Mouse (Mus musculus): ENCODE results near the gene Mecom. TPM values are rescaled to one million over a fixed set of nuclear protein-coding genes. Genes with fewer than 3 reads are reported as not detected.

Mecom gene
- polyA plus RNA-seq, 1 experiment from 2014 or later = 38.7 TPM

DNA sequence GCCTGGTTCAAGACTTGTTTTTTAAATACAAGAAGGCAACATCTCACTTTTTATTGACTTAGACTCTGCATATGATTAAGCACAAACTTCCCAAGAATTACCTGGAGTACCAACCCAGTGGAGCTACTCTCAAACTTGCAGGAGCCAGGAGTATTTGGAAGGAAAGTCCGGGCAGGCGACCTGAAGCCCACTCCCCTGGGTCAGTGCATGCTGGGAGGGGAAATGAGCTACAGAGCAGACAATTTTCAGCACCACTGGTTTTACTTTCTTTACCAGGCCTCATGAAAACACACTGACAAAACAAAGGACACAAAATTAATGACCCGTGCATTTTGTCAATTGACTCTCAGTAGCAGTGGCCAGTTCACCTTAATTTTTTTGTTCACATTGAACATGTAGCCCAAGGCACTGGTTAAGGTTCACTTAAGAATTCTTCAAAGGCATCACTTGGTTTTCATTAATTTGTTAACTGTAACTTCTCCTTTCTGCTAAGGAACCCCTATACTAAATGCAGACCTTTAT, 434.5 kb downstream of the Mecom start:
- Histone ChIP-seq H3K36me3 (no peaks in the 10 kb centered on the region), H3K4me3 (no peak overlapping the region), H3K4me2 (no peak overlapping the region), H3K27me3 (replicated peaks) (no peaks in the 10 kb centered on the region), H3K27ac (ENCODE audit: poor library complexity, severe bottlenecking) (no peak overlapping the region), H3K9me3 (replicated peaks) (no peaks in the 10 kb centered on the region), H3K9ac (no peak overlapping the region), H3K4me1 (replicated peaks) (no peaks in the 10 kb centered on the region)
- no peak for ATAC-seq (ENCODE audit: insufficient number of reproducible peaks, low FRiP score)
- 73% methylated on average over 3 of the region's 3 CpGs for WGBS

- Histone ChIP-seq H3K27me3 (replicated peaks) (no peaks in the 10 kb centered on the region), H3K36me3 (no peaks in the 10 kb centered on the region), H3K9ac (no peak overlapping the region), H3K27ac (ENCODE audit: poor library complexity, severe bottlenecking) (0 out of 2 replicates have a peak overlapping the region, but pooled peaks have one; percentile 19), H3K4me3 (no peak overlapping the region), H3K4me1 (replicated peaks) (peaks cover 11% of the 10 kb centered on the region; the same call in 1 of the 2 replicates), H3K4me2 (no peak overlapping the region), H3K9me3 (replicated peaks) (no peaks in the 10 kb centered on the region)
- ATAC-seq (ENCODE audit: insufficient number of reproducible peaks, low FRiP score) = no peak
- WGBS = 78% methylated on average over 9 of the region's 9 CpGs
Measured at GRCm38 (mm10) chr3:30107945-30108670, 439.7 kb downstream of the Mecom start.

DNA sequence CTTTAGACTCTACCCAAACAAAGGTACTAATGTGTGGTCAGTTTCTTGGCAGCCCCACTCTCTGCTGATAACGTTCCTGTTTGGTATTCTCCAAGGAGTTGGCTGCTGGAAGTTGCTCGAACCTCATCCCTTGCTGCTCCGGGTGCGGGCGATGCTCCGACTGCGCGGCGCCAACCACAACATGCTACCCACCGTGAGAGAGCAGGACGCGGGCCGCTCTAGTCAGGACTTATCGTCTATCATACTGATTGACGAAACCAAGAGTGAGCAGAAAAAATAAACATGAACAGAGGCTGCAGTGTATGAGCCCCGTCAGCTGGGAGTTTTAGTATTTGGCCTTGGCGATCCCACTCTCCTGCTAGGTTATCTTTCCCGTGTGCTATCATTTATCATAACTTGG, 441.3 kb downstream of the Mecom start:
- Histone ChIP-seq H3K36me3 (no peaks in the 10 kb centered on the region), H3K27ac (ENCODE audit: poor library complexity, severe bottlenecking) (peak overlapping the region; percentile 83), H3K9ac (no peak overlapping the region), H3K9me3 (replicated peaks) (no peaks in the 10 kb centered on the region), H3K4me3 (peak overlapping the region; percentile 8; the same call in 1 of the 2 replicates), H3K4me2 (peak overlapping the region; percentile 53), H3K4me1 (replicated peaks) (peaks cover 11% of the 10 kb centered on the region; the same call in 1 of the 2 replicates), H3K27me3 (replicated peaks) (no peaks in the 10 kb centered on the region)
- WGBS = 20% methylated on average over 18 of the region's 18 CpGs
- peak; percentile 91 for ATAC-seq (ENCODE audit: insufficient number of reproducible peaks, low FRiP score)

- Histone ChIP-seq H3K9me3 (replicated peaks) (no peaks in the 10 kb centered on the region), H3K27me3 (replicated peaks) (no peaks in the 10 kb centered on the region), H3K27ac (ENCODE audit: poor library complexity, severe bottlenecking) (peak overlapping the region; percentile 73), H3K4me2 (0 out of 2 replicates have a peak overlapping the region, but pooled peaks have one; percentile 29), H3K4me1 (replicated peaks) (peaks cover 11% of the 10 kb centered on the region; the same call in 1 of the 2 replicates), H3K4me3 (no peak overlapping the region), H3K36me3 (no peaks in the 10 kb centered on the region), H3K9ac (no peak overlapping the region)
- WGBS = 19% methylated on average over 1 of the region's 1 CpGs
- no peak for ATAC-seq (ENCODE audit: insufficient number of reproducible peaks, low FRiP score)
Measured at GRCm38 (mm10) chr3:30105859-30106258, 441.9 kb downstream of the Mecom start.

GRCm38 (mm10) chr3:30105194-30105823, 442.5 kb downstream of the Mecom start:
- H3K4me2 ChIP-seq = peak overlapping the region; percentile 54
- peak; percentile 52; the same call in 1 of the 2 replicates for ATAC-seq (ENCODE audit: insufficient number of reproducible peaks, low FRiP score)
- peak overlapping the region; percentile 6 for H3K4me3 ChIP-seq
- WGBS = 27% methylated on average over 15 of the region's 15 CpGs
- peak overlapping the region; percentile 92 for H3K27ac ChIP-seq (ENCODE audit: poor library complexity, severe bottlenecking)
- 0 out of 2 replicates have a peak overlapping the region, but pooled peaks have one; percentile 48 for H3K9ac ChIP-seq
- H3K36me3 ChIP-seq = no peaks in the 10 kb centered on the region
- H3K27me3 ChIP-seq (replicated peaks) = no peaks in the 10 kb centered on the region
- H3K4me1 ChIP-seq (replicated peaks) = peaks cover 11% of the 10 kb centered on the region; the same call in 1 of the 2 replicates
- H3K9me3 ChIP-seq (replicated peaks) = no peaks in the 10 kb centered on the region

GRCm38 (mm10) chr3:30104515-30105098, 443.2 kb downstream of the Mecom start:
- no peaks in the 10 kb centered on the region for H3K27me3 ChIP-seq (replicated peaks)
- no peak overlapping the region for H3K9ac ChIP-seq
- no peak for ATAC-seq (ENCODE audit: insufficient number of reproducible peaks, low FRiP score)
- H3K4me3 ChIP-seq = peak overlapping the region; percentile 6; the same call in 1 of the 2 replicates
- peaks cover 11% of the 10 kb centered on the region; the same call in 1 of the 2 replicates for H3K4me1 ChIP-seq (replicated peaks)
- WGBS = 37% methylated on average over 4 of the region's 4 CpGs
- peak overlapping the region; percentile 92 for H3K27ac ChIP-seq (ENCODE audit: poor library complexity, severe bottlenecking)
- peak overlapping the region; percentile 54; the same call in 1 of the 2 replicates for H3K4me2 ChIP-seq
- no peaks in the 10 kb centered on the region for H3K9me3 ChIP-seq (replicated peaks)
- H3K36me3 ChIP-seq = no peaks in the 10 kb centered on the region

GRCm38 (mm10) chr3:30101146-30101545, 446.7 kb downstream of the Mecom start:
- Histone ChIP-seq H3K27me3 (replicated peaks) (no peaks in the 10 kb centered on the region), H3K9me3 (replicated peaks) (no peaks in the 10 kb centered on the region), H3K4me2 (no peak overlapping the region), H3K9ac (no peak overlapping the region), H3K36me3 (no peaks in the 10 kb centered on the region), H3K4me1 (replicated peaks) (peaks cover 21% of the 10 kb centered on the region), H3K27ac (ENCODE audit: poor library complexity, severe bottlenecking) (no peak overlapping the region), H3K4me3 (no peak overlapping the region)
- 77% methylated on average over 4 of the region's 4 CpGs for WGBS
- no peak for ATAC-seq (ENCODE audit: insufficient number of reproducible peaks, low FRiP score)

- H3K27me3 ChIP-seq (replicated peaks) = no peaks in the 10 kb centered on the region
- WGBS = 63% methylated on average over 3 of the region's 3 CpGs
- H3K9ac ChIP-seq = no peak overlapping the region
- no peak overlapping the region for H3K4me2 ChIP-seq
- H3K36me3 ChIP-seq = no peaks in the 10 kb centered on the region
- ATAC-seq (ENCODE audit: insufficient number of reproducible peaks, low FRiP score) = no peak
- H3K9me3 ChIP-seq (replicated peaks) = no peaks in the 10 kb centered on the region
- peaks cover 12% of the 10 kb centered on the region for H3K4me1 ChIP-seq (replicated peaks)
- no peak overlapping the region for H3K4me3 ChIP-seq
- H3K27ac ChIP-seq (ENCODE audit: poor library complexity, severe bottlenecking) = no peak overlapping the region; the same call in 1 of the 2 replicates
Measured at GRCm38 (mm10) chr3:30097713-30098112, 450.1 kb downstream of the Mecom start.

DNA sequence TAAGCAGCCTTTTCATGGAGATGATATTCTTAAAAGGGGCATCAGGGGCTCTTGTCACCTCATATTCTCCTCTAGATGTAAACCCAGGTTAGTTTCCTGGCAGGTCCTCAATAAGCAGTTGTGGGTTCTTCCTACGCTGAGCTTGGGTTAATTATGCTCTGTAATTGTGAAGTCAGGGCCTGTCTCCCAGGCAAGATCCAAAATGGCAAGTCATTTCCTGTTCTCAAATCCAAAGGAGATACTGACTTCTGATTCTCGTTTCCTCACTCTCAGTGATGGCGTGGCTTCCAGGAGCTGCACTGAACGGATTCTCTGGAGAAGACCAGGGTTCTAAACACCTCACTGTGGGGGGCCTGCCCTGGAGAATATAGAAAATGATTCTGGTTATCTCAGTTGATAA, 450.7 kb downstream of the Mecom start:
- Histone ChIP-seq H3K9me3 (replicated peaks) (no peaks in the 10 kb centered on the region), H3K4me1 (replicated peaks) (peaks cover 15% of the 10 kb centered on the region), H3K4me3 (no peak overlapping the region), H3K36me3 (no peaks in the 10 kb centered on the region), H3K9ac (no peak overlapping the region), H3K4me2 (no peak overlapping the region), H3K27me3 (replicated peaks) (no peaks in the 10 kb centered on the region), H3K27ac (ENCODE audit: poor library complexity, severe bottlenecking) (no peak overlapping the region; the same call in 1 of the 2 replicates)
- ATAC-seq (ENCODE audit: insufficient number of reproducible peaks, low FRiP score) = no peak
- WGBS = 40% methylated on average over 4 of the region's 4 CpGs

DNA sequence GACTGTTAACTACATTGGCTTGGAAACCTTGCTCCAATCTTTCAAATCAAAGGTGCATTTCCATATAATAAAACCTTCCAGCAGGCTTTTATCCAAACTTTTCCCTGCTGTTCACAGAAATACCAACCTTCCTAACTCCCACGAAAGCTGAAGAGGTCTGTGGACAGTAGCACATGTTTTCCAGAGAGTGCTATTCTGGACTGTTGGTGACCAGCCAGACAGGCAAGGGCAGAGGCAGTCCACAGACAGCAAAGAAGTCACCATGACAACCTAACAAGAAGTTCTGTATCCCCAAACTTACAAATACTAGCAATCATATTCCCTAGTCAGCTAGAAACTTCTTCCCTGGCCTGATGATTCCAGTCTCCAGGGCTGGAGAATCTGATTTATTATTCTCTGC, 454.8 kb downstream of the Mecom start:
- Histone ChIP-seq H3K9ac (no peak overlapping the region), H3K4me3 (no peak overlapping the region), H3K27ac (ENCODE audit: poor library complexity, severe bottlenecking) (no peak overlapping the region; the same call in 1 of the 2 replicates), H3K9me3 (replicated peaks) (no peaks in the 10 kb centered on the region), H3K36me3 (no peaks in the 10 kb centered on the region), H3K27me3 (replicated peaks) (no peaks in the 10 kb centered on the region), H3K4me2 (no peak overlapping the region), H3K4me1 (replicated peaks) (peaks cover 15% of the 10 kb centered on the region)
- ATAC-seq (ENCODE audit: insufficient number of reproducible peaks, low FRiP score) = no peak
- WGBS = 30% methylated on average over 1 of the region's 1 CpGs

- Histone ChIP-seq H3K4me1 (replicated peaks) (peaks cover 10% of the 10 kb centered on the region), H3K4me2 (no peak overlapping the region), H3K9ac (no peak overlapping the region), H3K4me3 (no peak overlapping the region), H3K36me3 (no peaks in the 10 kb centered on the region), H3K27me3 (replicated peaks) (no peaks in the 10 kb centered on the region), H3K27ac (ENCODE audit: poor library complexity, severe bottlenecking) (no peak overlapping the region), H3K9me3 (replicated peaks) (no peaks in the 10 kb centered on the region)
- 74% methylated on average over 7 of the region's 7 CpGs for WGBS
- no peak for ATAC-seq (ENCODE audit: insufficient number of reproducible peaks, low FRiP score)
Measured at GRCm38 (mm10) chr3:30092481-30092880, 455.3 kb downstream of the Mecom start.
